Mouse (Mus musculus) layer of hippocampus, postnatal 10 days (tissue): ENCODE data around the gene Gpsm1. TPM values are rescaled to one million over a fixed set of nuclear protein-coding genes. Genes with fewer than 3 reads are reported as not detected.

Experiments used
- DNase-seq, 2 experiments: peaks; one replicate each; pipeline ENCODE4 v3.0.0; 2021; ENCODE audit warnings: low spot score in 2 of 2
- total RNA-seq, 2 experiments: library from RNA; stranded (reverse); gene quantifications; 2 replicates each; pipeline ENCODE4 v1.2.3; 2021

The Gpsm1 gene
- total RNA-seq, 2 experiments from 2014 or later = 83.7 to 84.2 TPM

GRCm38 (mm10) chr2:26311936-26312335 lies 3.4 kb upstream of the Gpsm1 start:
- DNase-seq = no peak

- DNase-seq = no peak
Observed at GRCm38 (mm10) chr2:26312812-26313211, 2.5 kb upstream of the Gpsm1 start.

GRCm38 (mm10) chr2:26313394-26313793 lies 1.9 kb upstream of the Gpsm1 start:
- DNase-seq = no peak

GRCm38 (mm10) chr2:26314281-26315071 lies 839 bp upstream of the Gpsm1 start:
- DNase-seq = no peak

- DNase-seq = peak in 1 of 2 experiments; percentile 63
Observed at GRCm38 (mm10) chr2:26315925-26316311, 603 bp downstream of the Gpsm1 start.

- DNase-seq = no peak
Observed at GRCm38 (mm10) chr2:26316576-26317246, 1.4 kb downstream of the Gpsm1 start.

- no peak for DNase-seq
Observed at GRCm38 (mm10) chr2:26317371-26317770, 2.1 kb downstream of the Gpsm1 start.

- no peak for DNase-seq
Observed at GRCm38 (mm10) chr2:26317991-26318672, 2.8 kb downstream of the Gpsm1 start.

GRCm38 (mm10) chr2:26319109-26319508 lies 3.8 kb downstream of the Gpsm1 start:
- DNase-seq = no peak

GRCm38 (mm10) chr2:26319519-26320244 lies 4.4 kb downstream of the Gpsm1 start:
- no peak for DNase-seq

- no peak for DNase-seq
Observed at GRCm38 (mm10) chr2:26320245-26321185, 5.2 kb downstream of the Gpsm1 start.

GRCm38 (mm10) chr2:26323589-26324325 lies 8.4 kb downstream of the Gpsm1 start:
- DNase-seq = no peak

GRCm38 (mm10) chr2:26324917-26325316 lies 9.6 kb downstream of the Gpsm1 start:
- DNase-seq = peak in 1 of 2 experiments; percentile 63

GRCm38 (mm10) chr2:26325386-26326181 lies 10.3 kb downstream of the Gpsm1 start:
- peak; percentile 59 to 63 for DNase-seq

- DNase-seq = no peak
Observed at GRCm38 (mm10) chr2:26327852-26328251, 12.5 kb downstream of the Gpsm1 start.

GRCm38 (mm10) chr2:26329402-26329801 lies 14.1 kb downstream of the Gpsm1 start:
- peak; percentile 58 to 69 for DNase-seq

GRCm38 (mm10) chr2:26330056-26330468 lies 14.7 kb downstream of the Gpsm1 start:
- DNase-seq = peak in 1 of 2 experiments; percentile 53

- DNase-seq = no peak
Observed at GRCm38 (mm10) chr2:26330702-26331101, 15.4 kb downstream of the Gpsm1 start.
